Mouse (Mus musculus): ENCODE measurements at regions not wholly inside any gene's neighbourhood (a gene's known extent, or its start where the extent isn't known, plus 50 kb on each side); places are given as distances from the start of the nearest gene placed in this dataset.

- peak in 1 of 2 experiments; percentile 1 for DNase-seq
These were observed 629.2 kb downstream of the Triml1 start for GRCm38 (mm10) chr8:42512056-42512455.

All from heart, adult 18-20 months (tissue).